Mouse (Mus musculus) heart, postnatal 0 days (tissue): ENCODE measurements at regions not wholly inside any gene's neighbourhood (a gene's known extent, or its start where the extent isn't known, plus 50 kb on each side); places are given as distances from the start of the nearest gene placed in this dataset.

ENCODE experiments used
- CTCF ChIP-seq: IDR thresholded peaks from 2 replicates; pipeline ENCODE4 v1.5.1; 2016; ENCODE audit warnings: antibody characterized with exemption, control low read depth, low read depth
- EP300 ChIP-seq: IDR thresholded peaks from 2 replicates; pipeline ENCODE4 v1.6.1; 2016; ENCODE audit warnings: antibody characterized with exemption, low read depth

GRCm38 (mm10) chr15:93681602-93682001, 85.9 kb upstream of the Prickle1 start:
- TF ChIP-seq CTCF = no peak
- no peak for TF ChIP-seq EP300
